19 mouse cellular contexts compared by ENCODE assay signal in genomic region chr7:112942567-112942966, GRCm38 (mm10). TPM values are rescaled to one million over a fixed set of nuclear protein-coding genes. Genes with fewer than 3 reads are reported as not detected.
"Had no signal": no experiment of that assay in that cellular context is flagged by ENCODE, and none has a peak within 500 bp of the region (broad histone marks: within the 10 kb centered on the region; RNA-seq: fewer than 3 reads in every experiment).

No protein-coding gene starts in this region.

- H3K27ac ChIP-seq: liver, embryonic 13.5 days; liver, embryonic 15.5 days; lung, embryonic 15.5 days; macrophage; midbrain, embryonic 13.5 days; midbrain, embryonic 15.5 days; neural tube, embryonic 12.5 days; stomach, embryonic 15.5 days; stomach, postnatal 0 days had no signal

- H3K27me3 ChIP-seq: liver, embryonic 15.5 days; lung, embryonic 15.5 days; midbrain, embryonic 13.5 days; neural tube, embryonic 12.5 days; stomach, embryonic 15.5 days had no signal

- H3K9ac ChIP-seq: liver, embryonic 13.5 days; liver, embryonic 15.5 days; liver, postnatal 0 days; lung, embryonic 15.5 days; midbrain, embryonic 13.5 days; midbrain, embryonic 15.5 days; neural tube, embryonic 12.5 days; stomach, embryonic 15.5 days had no signal

- H3K4me3 ChIP-seq: liver, embryonic 13.5 days; liver, embryonic 15.5 days; lung, embryonic 15.5 days; megakaryocyte, embryonic 14.5 days; midbrain, embryonic 13.5 days; midbrain, embryonic 15.5 days; neural tube, embryonic 12.5 days; stomach, embryonic 15.5 days had no signal

- H3K4me2 ChIP-seq: liver, embryonic 13.5 days; liver, embryonic 15.5 days; lung, embryonic 15.5 days; midbrain, embryonic 11.5 days; midbrain, embryonic 13.5 days; midbrain, embryonic 15.5 days; neural tube, embryonic 12.5 days; stomach, embryonic 15.5 days had no signal

- ATAC-seq: liver, postnatal 0 days; midbrain, embryonic 13.5 days; midbrain, embryonic 15.5 days had no signal

- H3K9me3 ChIP-seq: liver, embryonic 13.5 days; liver, embryonic 15.5 days; lung, embryonic 15.5 days; megakaryocyte, embryonic 14.5 days; midbrain, embryonic 13.5 days; midbrain, embryonic 15.5 days; neural tube, embryonic 12.5 days; stomach, embryonic 15.5 days had no signal

- H3K4me1 ChIP-seq: liver, embryonic 13.5 days; liver, embryonic 15.5 days; lung, embryonic 15.5 days; megakaryocyte, embryonic 14.5 days; midbrain, embryonic 15.5 days; neural tube, embryonic 12.5 days; stomach, embryonic 15.5 days had no signal

- H3K36me3 ChIP-seq: liver, embryonic 13.5 days; liver, embryonic 15.5 days; lung, embryonic 15.5 days; midbrain, embryonic 13.5 days; midbrain, embryonic 15.5 days; neural tube, embryonic 12.5 days; stomach, embryonic 15.5 days had no signal

- DNase-seq: liver, embryonic 13.5 days; liver, postnatal 0 days; lung, adult 2 months; right cerebral cortex, postnatal 14 days; thymus, adult 2 months; thymus, postnatal 25 days; thymus, postnatal 4 days had no signal

RNA-seq across cellular contexts. Expression of gene Rassf10, which starts 11.2 kb away (rescaled TPM):
- total RNA-seq: monocyte, adult 5-6 weeks; neutrophil, adult 5-6 weeks had no signal
- polyA plus RNA-seq: macrophage had no signal
